ENCODE assay signal across 8 mouse cellular contexts in genomic region chr6:127336681-127337397, GRCm38 (mm10).
A peak's percentile ranks its signal among the peaks of the same experiment; 100 is the strongest.
DNase-seq lines count a peak whose midpoint lies in the region; ATAC-seq and TF ChIP-seq lines count a peak whose summit lies in the region.

No protein-coding gene starts in this region.

- TF ChIP-seq CTCF in ES-Bruce4 (IDR thresholded peaks at IDR 0.05; ENCODE audit: low read depth, low read length): no peak
- no peak for TF ChIP-seq CTCF in midbrain, postnatal 0 days (IDR thresholded peaks at IDR 0.05)

- peak overlapping the region; percentile 32 for H3K27ac ChIP-seq in heart, embryonic 16.5 days (ENCODE audit: low read length)
- H3K27ac ChIP-seq in ES-Bruce4 (ENCODE audit: insufficient read depth, low read length): no peak overlapping the region
- H3K27ac ChIP-seq in embryonic facial prominence, embryonic 14.5 days (replicated peaks; ENCODE audit: low read depth, low read length): peak overlapping the region; percentile 84
- no peak overlapping the region for H3K27ac ChIP-seq in midbrain, postnatal 0 days (ENCODE audit: low read depth, low read length)

- 44% methylated on average over 15 of the region's 15 CpGs for WGBS in heart, embryonic 16.5 days
- 18% methylated on average over 15 of the region's 15 CpGs for WGBS in embryonic facial prominence, embryonic 14.5 days
- WGBS in midbrain, postnatal 0 days: 18% methylated on average over 15 of the region's 15 CpGs

- peak; percentile 18; the same call in 1 of the 2 replicates for ATAC-seq in heart, embryonic 16.5 days (replicated peaks; ENCODE audit: extremely low read depth, insufficient read depth, low FRiP score)
- no peak; the same call in 1 of the 2 replicates for ATAC-seq in embryonic facial prominence, embryonic 14.5 days (ENCODE audit: low read depth)
- 0 out of 2 replicates have a peak, but pooled peaks have one; percentile 36 for ATAC-seq in midbrain, postnatal 0 days (ENCODE audit: low FRiP score)
- no peak for ATAC-seq in erythroblast, adult 5-6 weeks (replicated peaks; ENCODE audit: low FRiP score, poor library complexity, severe bottlenecking)

- peak overlapping the region; percentile 19; the same call in 1 of the 2 replicates for H3K4me2 ChIP-seq in heart, embryonic 16.5 days (ENCODE audit: low read depth, low read length)
- H3K4me2 ChIP-seq in embryonic facial prominence, embryonic 14.5 days (ENCODE audit: low read depth, low read length): peak overlapping the region; percentile 30
- H3K4me2 ChIP-seq in midbrain, postnatal 0 days (ENCODE audit: low read depth, low read length, poor library complexity, severe bottlenecking): no peak overlapping the region

- TF ChIP-seq POLR2A in ES-Bruce4 (IDR thresholded peaks at IDR 0.05; ENCODE audit: insufficient read depth, low read length): no peak

- no peaks in the 10 kb centered on the region for H3K36me3 ChIP-seq in heart, embryonic 16.5 days (ENCODE audit: control insufficient read depth, insufficient read depth)
- H3K36me3 ChIP-seq in ES-Bruce4 (ENCODE audit: control insufficient read depth, insufficient read depth, low read length, poor library complexity, severe bottlenecking): no peaks in the 10 kb centered on the region
- no peaks in the 10 kb centered on the region for H3K36me3 ChIP-seq in embryonic facial prominence, embryonic 14.5 days (ENCODE audit: control insufficient read depth, insufficient read depth, low read length)
- no peaks in the 10 kb centered on the region for H3K36me3 ChIP-seq in midbrain, postnatal 0 days (ENCODE audit: insufficient read depth, low read length)

- H3K4me1 ChIP-seq in heart, embryonic 16.5 days (ENCODE audit: control insufficient read depth, insufficient read depth, low read length): peaks cover 47% of the 10 kb centered on the region
- H3K4me1 ChIP-seq in ES-Bruce4 (ENCODE audit: control insufficient read depth, insufficient read depth, low read length): peaks cover 9% of the 10 kb centered on the region
- H3K4me1 ChIP-seq in embryonic facial prominence, embryonic 14.5 days (ENCODE audit: control insufficient read depth, insufficient read depth, low read length): peaks cover 36% of the 10 kb centered on the region
- peaks cover 4% of the 10 kb centered on the region; the same call in 1 of the 2 replicates for H3K4me1 ChIP-seq in midbrain, postnatal 0 days (ENCODE audit: insufficient read depth, low read length)

- no peak overlapping the region for H3K4me3 ChIP-seq in heart, embryonic 16.5 days (ENCODE audit: low read length)
- no peak overlapping the region for H3K4me3 ChIP-seq in ES-Bruce4 (ENCODE audit: low read depth, low read length)
- no peak overlapping the region for H3K4me3 ChIP-seq in embryonic facial prominence, embryonic 14.5 days (ENCODE audit: low read depth, low read length)
- H3K4me3 ChIP-seq in midbrain, postnatal 0 days (ENCODE audit: low read depth, low read length): no peak overlapping the region

- peak overlapping the region; percentile 3; the same call in 1 of the 2 replicates for H3K9ac ChIP-seq in heart, embryonic 16.5 days (ENCODE audit: low read length)
- H3K9ac ChIP-seq in ES-Bruce4 (ENCODE audit: low read depth, poor library complexity, severe bottlenecking): no peak overlapping the region
- peak overlapping the region; percentile 28; the same call in 1 of the 2 replicates for H3K9ac ChIP-seq in embryonic facial prominence, embryonic 14.5 days (ENCODE audit: low read depth, low read length)
- no peak overlapping the region for H3K9ac ChIP-seq in midbrain, postnatal 0 days (replicated peaks; ENCODE audit: low read length, poor library complexity, severe bottlenecking)

- no peak for DNase-seq in heart, adult 9 months (ENCODE audit: low spot score in 2 of 2)
- peak; percentile 63 for DNase-seq in embryonic facial prominence, embryonic 14.5 days (ENCODE audit: low spot score)
- DNase-seq in layer of hippocampus, postnatal 10 days (ENCODE audit: low spot score in 2 of 2): peak; percentile 28 to 42
- DNase-seq in midbrain, postnatal 0 days (ENCODE audit: low spot score): peak; percentile 44
- DNase-seq in gastrocnemius, postnatal 25 days: no peak

- TF ChIP-seq EP300 in ES-Bruce4 (IDR thresholded peaks at IDR 0.05; ENCODE audit: insufficient read depth, low read depth, low read length): peak; percentile 91

- no peaks in the 10 kb centered on the region for H3K27me3 ChIP-seq in heart, embryonic 16.5 days (ENCODE audit: control insufficient read depth, insufficient read depth, low read length)
- peaks cover 4% of the 10 kb centered on the region; the same call in 1 of the 2 replicates for H3K27me3 ChIP-seq in ES-Bruce4 (ENCODE audit: control insufficient read depth, insufficient read depth, low read length, poor library complexity, severe bottlenecking)
- no peaks in the 10 kb centered on the region for H3K27me3 ChIP-seq in embryonic facial prominence, embryonic 14.5 days (replicated peaks; ENCODE audit: control insufficient read depth, insufficient read depth, low read length)
- no peaks in the 10 kb centered on the region for H3K27me3 ChIP-seq in midbrain, postnatal 0 days (ENCODE audit: insufficient read depth, low read length)

- no peaks in the 10 kb centered on the region for H3K9me3 ChIP-seq in heart, embryonic 16.5 days (replicated peaks; ENCODE audit: control insufficient read depth, low read length)
- H3K9me3 ChIP-seq in ES-Bruce4 (replicated peaks; ENCODE audit: control insufficient read depth, insufficient read depth, low read length, poor library complexity, severe bottlenecking): no peaks in the 10 kb centered on the region
- no peaks in the 10 kb centered on the region for H3K9me3 ChIP-seq in embryonic facial prominence, embryonic 14.5 days (ENCODE audit: control insufficient read depth, low read length)
- H3K9me3 ChIP-seq in midbrain, postnatal 0 days (ENCODE audit: low read length): no peaks in the 10 kb centered on the region

Comparison
In these comparisons a context has a peak if more than half of its experiments do, and no peak if none do; other contexts are left out.
1. ATAC-seq: peak in heart, embryonic 16.5 days (single experiment) and midbrain, postnatal 0 days (single experiment); none in embryonic facial prominence, embryonic 14.5 days (single experiment) and erythroblast, adult 5-6 weeks (single experiment).
2. H3K27ac ChIP-seq: peak in heart, embryonic 16.5 days (single experiment) and embryonic facial prominence, embryonic 14.5 days (single experiment); none in ES-Bruce4 (single experiment) and midbrain, postnatal 0 days (single experiment).
3. H3K9ac ChIP-seq: peak in heart, embryonic 16.5 days (single experiment) and embryonic facial prominence, embryonic 14.5 days (single experiment); none in ES-Bruce4 (single experiment) and midbrain, postnatal 0 days (single experiment).
4. DNase-seq: peak in embryonic facial prominence, embryonic 14.5 days (single experiment), layer of hippocampus, postnatal 10 days (2 of 2) and midbrain, postnatal 0 days (single experiment); none in heart, adult 9 months (0 of 2) and gastrocnemius, postnatal 25 days (single experiment).